Mouse (Mus musculus): ENCODE data around the gene Tpr. TPM values are rescaled to one million over a fixed set of nuclear protein-coding genes. Genes with fewer than 3 reads are reported as not detected.

The Tpr gene
- 100 to 1,000 TPM; 194 to 195 TPM for polyA plus RNA-seq (2017; shearing (Covaris generic))

- peak; percentile 90 for ATAC-seq
These were observed at the start of gene Tpr, which contains the start of gene Odr4 for GRCm38 (mm10) chr1:150392638-150393487. Gene Tpr, plus strand, starts transcription at chr1:150392838. Gene Odr4, minus strand, starts transcription at chr1:150393080.

- no peak for ATAC-seq
These were observed 31.8 kb upstream of the Tpr start for GRCm38 (mm10) chr1:150360864-150361263.

- ATAC-seq, result no peak
These were observed 19.7 kb upstream of the Tpr start for GRCm38 (mm10) chr1:150372895-150373294.

- ATAC-seq, result no peak
These were observed 18.4 kb upstream of the Tpr start for GRCm38 (mm10) chr1:150374247-150374646.

GRCm38 (mm10) chr1:150384138-150384537 lies 8.5 kb upstream of the Tpr start:
- ATAC-seq, result no peak

GRCm38 (mm10) chr1:150387572-150387971 lies 5.1 kb upstream of the Tpr start:
- no peak for ATAC-seq

GRCm38 (mm10) chr1:150389390-150390129 lies 3.1 kb upstream of the Tpr start:
- ATAC-seq, result no peak

- no peak for ATAC-seq
These were observed 554 bp upstream of the Tpr start for GRCm38 (mm10) chr1:150391931-150392637.

GRCm38 (mm10) chr1:150393488-150393852 lies 832 bp downstream of the Tpr start:
- peak; percentile 13 for ATAC-seq

GRCm38 (mm10) chr1:150396001-150396400 lies 3.4 kb downstream of the Tpr start:
- no peak for ATAC-seq

GRCm38 (mm10) chr1:150403914-150404313 lies 11.3 kb downstream of the Tpr start:
- ATAC-seq, result no peak

GRCm38 (mm10) chr1:150404555-150404954 lies 11.9 kb downstream of the Tpr start:
- no peak for ATAC-seq

GRCm38 (mm10) chr1:150407285-150407684 lies 14.6 kb downstream of the Tpr start:
- no peak for ATAC-seq

- ATAC-seq, result no peak
These were observed 17.4 kb downstream of the Tpr start for GRCm38 (mm10) chr1:150409996-150410395.

- no peak for ATAC-seq
These were observed 23.4 kb downstream of the Tpr start for GRCm38 (mm10) chr1:150416006-150416405.

GRCm38 (mm10) chr1:150418426-150418825 lies 25.8 kb downstream of the Tpr start:
- ATAC-seq, result no peak

GRCm38 (mm10) chr1:150425665-150426064 lies 33.0 kb downstream of the Tpr start:
- no peak for ATAC-seq

GRCm38 (mm10) chr1:150426216-150426615 lies 33.6 kb downstream of the Tpr start:
- ATAC-seq, result no peak

- no peak for ATAC-seq
These were observed 46.0 kb downstream of the Tpr start for GRCm38 (mm10) chr1:150438641-150439040.

GRCm38 (mm10) chr1:150441731-150442130 lies 49.1 kb downstream of the Tpr start:
- ATAC-seq, result no peak

- ATAC-seq, result no peak
These were observed 66.3 kb downstream of the Tpr start for GRCm38 (mm10) chr1:150458977-150459376.

- ATAC-seq, result peak; percentile 74
These were observed 67.0 kb downstream of the Tpr start for GRCm38 (mm10) chr1:150459599-150459998.

- no peak for ATAC-seq
These were observed 68.0 kb downstream of the Tpr start for GRCm38 (mm10) chr1:150460595-150460994.

Data from CD4-positive, CD25-positive, alpha-beta regulatory T cell, adult 4 months (primary cell).